Comparison of ENCODE assay signal across 1 mouse cellular context in genomic region chr7:132610468-132611318, GRCm38 (mm10).
TF ChIP-seq lines count a peak whose summit lies in the region.

Gene Lhpp (plus strand): TSS chr7:132610638.

TF ChIP-seq in MEL, 35 proteins besides CTCF, POLR2A, EP300 and RAD21 (continued from another document):
- TF ChIP-seq SMC3 (IDR thresholded peaks at IDR 0.05; ENCODE audit: low read depth, low read length): no peak
